Mouse (Mus musculus) kidney, postnatal 25 days (tissue): Measurements from ENCODE around the gene Itga6.
A peak's percentile ranks its signal among the peaks of the same experiment; 100 is the strongest.

Experiments used
- DNase-seq, 2 experiments: peaks; one replicate each; pipeline ENCODE4 v3.0.0; 2021; ENCODE audit warnings: mixed read lengths in 2 of 2

The Itga6 gene

GRCm38 (mm10) chr2:71734792-71735392 is 10.5 kb upstream of the Itga6 start:
- DNase-seq = no peak

- DNase-seq = no peak
Measured at GRCm38 (mm10) chr2:71735541-71736159, 9.8 kb upstream of the Itga6 start.

GRCm38 (mm10) chr2:71736213-71736612 is 9.2 kb upstream of the Itga6 start:
- no peak for DNase-seq

- peak; percentile 77 to 86 for DNase-seq
Measured at GRCm38 (mm10) chr2:71739173-71739860, 6.1 kb upstream of the Itga6 start.

GRCm38 (mm10) chr2:71742557-71742956 is 2.9 kb upstream of the Itga6 start:
- DNase-seq = no peak

GRCm38 (mm10) chr2:71743377-71743776 is 2.0 kb upstream of the Itga6 start:
- DNase-seq = no peak

- no peak for DNase-seq
Measured at GRCm38 (mm10) chr2:71744320-71744719, 1.1 kb upstream of the Itga6 start.

GRCm38 (mm10) chr2:71744861-71745507 is 432 bp upstream of the Itga6 start:
- DNase-seq = no peak

GRCm38 (mm10) chr2:71748451-71748850 is 3.0 kb downstream of the Itga6 start:
- no peak for DNase-seq

- DNase-seq = no peak
Measured at GRCm38 (mm10) chr2:71749367-71750086, 4.1 kb downstream of the Itga6 start.

GRCm38 (mm10) chr2:71750087-71750453 is 4.7 kb downstream of the Itga6 start:
- DNase-seq = no peak

- no peak for DNase-seq
Measured at GRCm38 (mm10) chr2:71751336-71751735, 5.9 kb downstream of the Itga6 start.

GRCm38 (mm10) chr2:71751863-71752262 is 6.4 kb downstream of the Itga6 start:
- DNase-seq = no peak

GRCm38 (mm10) chr2:71752383-71752782 is 7.0 kb downstream of the Itga6 start:
- no peak for DNase-seq

- DNase-seq = no peak
Measured at GRCm38 (mm10) chr2:71753161-71753560, 7.7 kb downstream of the Itga6 start.

GRCm38 (mm10) chr2:71755748-71756147 is 10.3 kb downstream of the Itga6 start:
- DNase-seq = no peak

GRCm38 (mm10) chr2:71757098-71757497 is 11.7 kb downstream of the Itga6 start:
- peak; percentile 67 to 78 for DNase-seq

- DNase-seq = no peak
Measured at GRCm38 (mm10) chr2:71758591-71759531, 13.4 kb downstream of the Itga6 start.

- no peak for DNase-seq
Measured at GRCm38 (mm10) chr2:71760091-71760490, 14.7 kb downstream of the Itga6 start.

- DNase-seq = no peak
Measured at GRCm38 (mm10) chr2:71761081-71761480, 15.7 kb downstream of the Itga6 start.

- DNase-seq = no peak
Measured at GRCm38 (mm10) chr2:71764525-71764924, 19.1 kb downstream of the Itga6 start.
